Mouse (Mus musculus) heart, postnatal 0 days (tissue): ENCODE results near the gene Sfi1.
"Not testable (repeated sequence)": the region's sequence is repeated elsewhere in the genome, so short reads cannot be mapped to it uniquely, and the experiment has no call there.

Experiments used
- CTCF ChIP-seq: IDR thresholded peaks from 2 replicates; pipeline ENCODE4 v1.5.1; 2016; ENCODE audit warnings: antibody characterized with exemption, control low read depth, low read depth
- EP300 ChIP-seq: IDR thresholded peaks from 2 replicates; pipeline ENCODE4 v1.6.1; 2016; ENCODE audit warnings: antibody characterized with exemption, low read depth

DNA sequence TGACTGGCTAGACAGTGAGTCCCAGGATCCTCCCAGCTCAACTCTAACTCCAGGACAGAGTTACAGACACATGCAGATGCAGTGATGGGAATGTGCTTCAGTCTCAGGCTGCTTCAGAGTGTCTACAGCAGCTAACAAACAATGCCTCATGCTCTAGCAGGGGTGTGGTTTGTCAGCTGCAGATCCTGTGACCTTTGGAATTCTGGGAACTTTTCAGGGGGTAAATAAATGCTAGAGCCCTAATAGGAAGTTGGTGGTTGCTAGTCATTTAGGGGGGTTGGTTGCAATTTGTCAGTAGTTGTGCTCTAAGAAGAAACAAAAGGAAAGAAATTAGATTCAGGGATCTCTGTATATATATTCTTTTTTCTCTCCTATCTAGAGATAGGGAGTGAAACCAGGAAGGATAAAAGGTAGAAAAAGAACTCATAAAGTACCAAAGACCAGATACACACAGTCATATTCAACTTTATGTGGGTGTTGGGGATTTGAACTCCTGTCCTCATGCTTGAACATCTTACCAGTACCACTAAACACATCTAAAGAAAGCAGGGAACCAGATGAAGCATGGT lies 52.2 kb downstream of the Sfi1 start:
- not testable (repeated sequence) for TF ChIP-seq CTCF, EP300
